Mouse (Mus musculus) cerebellum, adult 2 months (tissue): ENCODE measurements around the gene C2cd4a. TPM values are rescaled to one million over a fixed set of nuclear protein-coding genes. Genes with fewer than 3 reads are reported as not detected.
A peak's percentile ranks its signal among the peaks of the same experiment; 100 is the strongest.

Experiments
- DNase-seq, 2 experiments: peaks; one replicate each; pipeline ENCODE4 v3.0.0; 2021
- H3K27ac ChIP-seq: fragments of 200-500 bp; 2 replicates; pipeline ENCODE4 v1.5.1; 2012; ENCODE audit warnings: low read length, control low read depth, inconsistent platforms; ENCODE audit not compliant: insufficient read depth
- H3K27me3 ChIP-seq: fragments of 200-500 bp; 2 replicates; pipeline ENCODE4 v1.6.1; 2012; ENCODE audit warnings: inconsistent platforms, mild to moderate bottlenecking, low read length, moderate library complexity; ENCODE audit not compliant: control insufficient read depth, insufficient read depth
- H3K4me1 ChIP-seq: fragments of 200-500 bp; 2 replicates; pipeline ENCODE4 v1.6.1; 2011; ENCODE audit warnings: low read length; ENCODE audit not compliant: control insufficient read depth, insufficient read depth
- H3K4me3 ChIP-seq: fragments of 200-500 bp; replicated peaks from 2 replicates; pipeline ENCODE3; 2011; ENCODE audit warnings: mild to moderate bottlenecking, low read depth, low read length, control low read depth; ENCODE audit not compliant: insufficient read depth
- CTCF ChIP-seq: fragments of 200-500 bp; IDR thresholded peaks from 2 replicates; pipeline ENCODE4 v1.5.1; 2011; ENCODE audit warnings: low read depth, mild to moderate bottlenecking, control low read depth, low read length, moderate library complexity, borderline replicate concordance; ENCODE audit not compliant: insufficient read depth
- POLR2A ChIP-seq: fragments of 200-500 bp; IDR thresholded peaks from 2 replicates; pipeline ENCODE4 v1.6.1; 2011; ENCODE audit warnings: low read length, control low read depth, borderline replicate concordance; ENCODE audit not compliant: insufficient read depth
- WGBS: fragments of 180-500 bp; shearing (Covaris S2); methylation state at CpG from one replicate; pipeline ENCODE4 v1.1.7; 2018; 5-methylcytosine and 5-hydroxymethylcytosine counted together
- polyA plus RNA-seq: library from polyadenylated mRNA; depleted of rRNA; stranded (reverse); fragments of >200 nt; gene quantifications from 2 replicates; pipeline ENCODE4 v1.2.3, GENCODE M21; 2012

Gene C2cd4a
- polyA plus RNA-seq, 1 experiment: 0.07 TPM

- WGBS: 9% methylated on average over 3 of the region's 3 CpGs
- H3K4me1 ChIP-seq: peaks cover 6% of the 10 kb centered on the region; the same call in 1 of the 2 replicates
- peak; percentile 66; the same call in 1 of the 2 replicates for TF ChIP-seq CTCF
- TF ChIP-seq POLR2A: no peak
- no peak overlapping the region for H3K4me3 ChIP-seq
- DNase-seq: peak; percentile 59 to 66
- H3K27me3 ChIP-seq: no peaks in the 10 kb centered on the region
- H3K27ac ChIP-seq: no peak overlapping the region
Measured at GRCm38 (mm10) chr9:67828182-67828581, 3.9 kb downstream of the C2cd4a start.

- peaks cover 5% of the 10 kb centered on the region; the same call in 1 of the 2 replicates for H3K4me1 ChIP-seq
- DNase-seq: no peak
- no peaks in the 10 kb centered on the region for H3K27me3 ChIP-seq
- TF ChIP-seq POLR2A (no peak), CTCF (no peak)
- 87% methylated on average over 7 of the region's 7 CpGs for WGBS
- no peak overlapping the region for H3K4me3 ChIP-seq
- H3K27ac ChIP-seq: no peak overlapping the region
Measured at GRCm38 (mm10) chr9:67825527-67825926, 6.6 kb downstream of the C2cd4a start.

- Histone ChIP-seq H3K27ac (no peak overlapping the region), H3K4me1 (no peaks in the 10 kb centered on the region), H3K4me3 (no peak overlapping the region), H3K27me3 (no peaks in the 10 kb centered on the region)
- no peak for DNase-seq
- 78% methylated on average over 5 of the region's 5 CpGs for WGBS
- TF ChIP-seq POLR2A: no peak
- TF ChIP-seq CTCF: no peak
Measured at GRCm38 (mm10) chr9:67823131-67823530, 9.0 kb downstream of the C2cd4a start.

- TF ChIP-seq CTCF: no peak
- TF ChIP-seq POLR2A: no peak
- DNase-seq: no peak
- Histone ChIP-seq H3K27ac (no peak overlapping the region), H3K4me3 (no peak overlapping the region), H3K27me3 (no peaks in the 10 kb centered on the region), H3K4me1 (no peaks in the 10 kb centered on the region)
- 76% methylated on average over 4 of the region's 4 CpGs for WGBS
Measured at GRCm38 (mm10) chr9:67818668-67818950, 13.5 kb downstream of the C2cd4a start.

- no peak overlapping the region for H3K27ac ChIP-seq
- no peaks in the 10 kb centered on the region for H3K4me1 ChIP-seq
- H3K4me3 ChIP-seq: no peak overlapping the region
- DNase-seq: no peak
- TF ChIP-seq CTCF: no peak
- no peak for TF ChIP-seq POLR2A
- H3K27me3 ChIP-seq: no peaks in the 10 kb centered on the region
- 71% methylated on average over 10 of the region's 10 CpGs for WGBS
Measured at GRCm38 (mm10) chr9:67817898-67818667, 14.0 kb downstream of the C2cd4a start.

- Histone ChIP-seq H3K27me3 (no peaks in the 10 kb centered on the region), H3K4me1 (no peaks in the 10 kb centered on the region), H3K27ac (no peak overlapping the region), H3K4me3 (no peak overlapping the region)
- DNase-seq: no peak
- WGBS: 70% methylated on average over 2 of the region's 2 CpGs
- TF ChIP-seq CTCF: no peak
- TF ChIP-seq POLR2A: no peak
Measured at GRCm38 (mm10) chr9:67816172-67816928, 15.8 kb downstream of the C2cd4a start.

- H3K27ac ChIP-seq: no peak overlapping the region
- no peak for TF ChIP-seq CTCF
- no peak for TF ChIP-seq POLR2A
- H3K27me3 ChIP-seq: no peaks in the 10 kb centered on the region
- H3K4me1 ChIP-seq: no peaks in the 10 kb centered on the region
- no peak for DNase-seq
- H3K4me3 ChIP-seq: no peak overlapping the region
- 14% methylated on average over 8 of the region's 8 CpGs for WGBS
Measured at GRCm38 (mm10) chr9:67813665-67814337, 18.3 kb downstream of the C2cd4a start.

GRCm38 (mm10) chr9:67813171-67813570 lies 19.0 kb downstream of the C2cd4a start:
- Histone ChIP-seq H3K27ac (no peak overlapping the region), H3K4me3 (no peak overlapping the region), H3K27me3 (no peaks in the 10 kb centered on the region), H3K4me1 (no peaks in the 10 kb centered on the region)
- no peak for TF ChIP-seq POLR2A
- WGBS: 83% methylated on average over 4 of the region's 4 CpGs
- DNase-seq: no peak
